Mouse (Mus musculus): Measurements from ENCODE around the gene Spsb2. TPM values are rescaled to one million over a fixed set of nuclear protein-coding genes. Genes with fewer than 3 reads are reported as not detected.
"Not testable (repeated sequence)": the region's sequence is repeated elsewhere in the genome, so short reads cannot be mapped to it uniquely, and the experiment has no call there.

Gene Spsb2
- polyA plus RNA-seq, 1 experiment from 2014 or later, result 7.4 TPM

GRCm38 (mm10) chr6:124805341-124806321, 2.8 kb upstream of the Spsb2 start:
- Histone ChIP-seq H3K4me3 (peak overlapping the region; percentile 50), H3K27ac (peak overlapping the region; percentile 88), H3K36me3 (replicated peaks) (peaks cover 11% of the 10 kb centered on the region), H3K27me3 (ENCODE audit: poor library complexity, severe bottlenecking) (no peaks in the 10 kb centered on the region), H3K4me1 (peaks cover 57% of the 10 kb centered on the region), H3K9me3 (peaks cover 3% of the 10 kb centered on the region; the same call in 1 of the 2 replicates)
- 2% methylated on average over 34 of the region's 34 CpGs for WGBS
- DNase-seq (ENCODE audit: extremely low spot score, low spot score), result peak; percentile 94

DNA sequence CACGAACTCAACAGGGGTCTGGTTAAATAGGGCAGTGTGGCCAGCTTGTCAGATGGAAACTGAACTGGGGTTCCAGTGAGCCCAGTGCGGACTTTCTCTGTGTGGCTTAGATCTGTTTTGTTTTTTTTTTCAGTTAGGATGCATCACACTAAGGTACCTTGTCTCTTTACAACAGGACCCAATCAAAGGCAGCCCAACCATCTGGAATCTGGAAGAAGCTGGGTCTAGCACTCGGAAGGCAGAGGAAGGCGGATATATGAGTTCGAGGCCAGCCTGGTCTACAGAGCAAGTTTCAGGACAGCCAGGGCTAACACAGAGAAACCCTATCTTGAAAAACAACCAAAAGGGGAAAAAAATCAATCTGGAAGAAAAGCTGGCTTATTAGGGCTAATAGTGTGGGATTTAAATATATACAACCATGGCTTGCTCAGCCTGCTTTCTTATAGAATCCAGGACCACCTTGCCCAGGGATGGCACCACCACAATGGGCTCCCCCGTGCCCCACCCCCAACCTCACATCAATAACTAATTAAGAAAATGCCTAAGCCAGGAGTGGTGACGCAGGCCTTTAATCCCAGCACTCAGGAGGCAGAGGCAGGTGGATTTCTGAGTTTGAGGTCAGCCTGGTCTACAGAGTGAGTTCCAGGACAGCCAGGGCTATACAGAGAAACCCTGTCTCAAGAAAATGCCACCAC, 1.9 kb upstream of the Spsb2 start:
- Histone ChIP-seq H3K9me3 (peaks cover 3% of the 10 kb centered on the region; the same call in 1 of the 2 replicates), H3K4me3 (peak overlapping the region; percentile 50), H3K27ac (peak overlapping the region; percentile 88), H3K27me3 (ENCODE audit: poor library complexity, severe bottlenecking) (no peaks in the 10 kb centered on the region), H3K4me1 (peaks cover 65% of the 10 kb centered on the region), H3K36me3 (replicated peaks) (peaks cover 20% of the 10 kb centered on the region)
- DNase-seq (ENCODE audit: extremely low spot score, low spot score), result no peak
- WGBS, result 74% methylated on average over 7 of the region's 7 CpGs

DNA sequence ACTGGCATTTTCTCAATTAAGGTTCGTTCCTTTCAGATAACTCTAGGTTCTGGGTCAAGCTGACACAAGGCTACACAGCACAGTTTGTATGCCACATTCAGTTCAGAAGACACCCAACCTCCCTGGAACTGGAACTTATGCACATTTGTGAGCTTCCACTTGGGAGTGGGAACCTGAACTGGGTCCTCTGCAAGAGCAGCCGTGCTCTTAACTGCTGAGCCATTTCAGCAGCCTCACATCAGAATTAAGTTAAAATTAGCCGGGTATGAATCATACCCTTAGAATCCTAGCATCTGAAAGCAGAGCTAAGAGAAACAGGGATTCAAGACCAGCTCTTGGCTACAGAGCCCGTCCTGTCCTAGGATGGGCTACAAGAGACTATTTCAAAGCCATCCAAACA, 1.1 kb upstream of the Spsb2 start:
- Histone ChIP-seq H3K36me3 (replicated peaks) (peaks cover 28% of the 10 kb centered on the region), H3K27me3 (ENCODE audit: poor library complexity, severe bottlenecking) (no peaks in the 10 kb centered on the region), H3K4me1 (peaks cover 72% of the 10 kb centered on the region), H3K4me3 (no peak overlapping the region), H3K9me3 (peaks cover 3% of the 10 kb centered on the region; the same call in 1 of the 2 replicates), H3K27ac (no peak overlapping the region)
- no peak for DNase-seq (ENCODE audit: extremely low spot score, low spot score)
- 93% methylated on average over 4 of the region's 4 CpGs for WGBS

DNA sequence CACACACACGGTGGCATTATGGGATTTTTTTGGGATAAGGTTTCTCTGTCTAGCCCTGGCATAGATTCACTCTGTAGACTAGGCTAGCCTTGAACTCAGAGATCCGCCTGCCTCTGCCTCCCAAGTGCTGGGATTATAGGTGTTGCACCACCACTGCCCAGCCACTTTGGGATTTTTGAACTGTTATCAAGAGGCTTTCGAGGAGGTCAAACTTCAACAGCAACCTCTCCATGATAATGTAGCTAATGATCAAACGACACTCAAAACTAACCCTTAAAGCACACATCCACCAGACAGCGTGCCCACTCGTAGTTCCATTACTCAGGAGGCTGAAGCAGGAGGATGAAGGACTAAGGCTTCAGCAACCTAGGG, 489 bp upstream of the Spsb2 start:
- Histone ChIP-seq H3K4me1 (peaks cover 75% of the 10 kb centered on the region), H3K9me3 (peaks cover 3% of the 10 kb centered on the region; the same call in 1 of the 2 replicates), H3K4me3 (peak overlapping the region; percentile 56), H3K27ac (peak overlapping the region; percentile 83), H3K36me3 (replicated peaks) (peaks cover 34% of the 10 kb centered on the region), H3K27me3 (ENCODE audit: poor library complexity, severe bottlenecking) (no peaks in the 10 kb centered on the region)
- DNase-seq (ENCODE audit: extremely low spot score, low spot score), result no peak
- 83% methylated on average over 6 of the region's 6 CpGs for WGBS

GRCm38 (mm10) chr6:124809052-124809774, 752 bp downstream of the Spsb2 start:
- Histone ChIP-seq H3K9me3 (no peaks in the 10 kb centered on the region), H3K27ac (peak overlapping the region; percentile 83), H3K36me3 (replicated peaks) (peaks cover 35% of the 10 kb centered on the region), H3K4me1 (peaks cover 83% of the 10 kb centered on the region), H3K27me3 (ENCODE audit: poor library complexity, severe bottlenecking) (no peaks in the 10 kb centered on the region), H3K4me3 (peak overlapping the region; percentile 56)
- peak; percentile 84 for DNase-seq (ENCODE audit: extremely low spot score, low spot score)
- WGBS, result under 1% methylated on average over 35 of the region's 35 CpGs

DNA sequence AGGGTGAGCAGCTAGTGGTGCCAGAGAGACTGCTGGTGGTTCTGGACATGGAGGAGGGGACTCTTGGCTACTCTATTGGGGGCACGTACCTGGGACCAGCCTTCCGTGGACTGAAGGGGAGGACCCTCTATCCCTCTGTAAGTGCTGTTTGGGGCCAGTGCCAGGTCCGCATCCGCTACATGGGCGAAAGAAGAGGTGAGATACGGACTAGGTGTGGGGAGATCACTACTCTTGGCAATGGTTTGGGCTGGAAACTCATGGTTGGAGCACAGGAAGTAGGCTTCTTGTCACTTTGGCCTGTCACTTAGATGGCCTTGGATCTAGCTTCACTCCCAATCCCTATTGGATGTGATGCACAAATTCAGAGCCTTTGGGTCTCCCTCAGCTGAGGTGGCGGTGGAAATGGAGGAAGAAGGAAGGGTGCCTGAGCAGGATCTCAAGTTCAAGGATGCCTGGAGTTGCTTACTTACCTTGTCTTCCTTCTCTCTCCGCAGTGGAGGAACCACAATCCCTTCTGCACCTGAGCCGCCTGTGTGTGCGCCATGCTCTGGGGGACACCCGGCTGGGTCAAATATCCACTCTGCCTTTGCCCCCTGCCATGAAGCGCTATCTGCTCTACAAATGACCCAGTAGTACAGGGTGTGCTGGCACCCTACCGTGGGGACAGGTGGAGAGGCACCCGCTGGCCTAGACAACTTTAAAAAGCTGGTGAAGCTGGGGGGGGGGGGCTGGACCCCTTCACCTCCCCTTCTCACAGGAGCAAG, 1.5 kb downstream of the Spsb2 start:
- WGBS, result 44% methylated on average over 14 of the region's 14 CpGs
- H3K4me1 ChIP-seq, result peaks cover 88% of the 10 kb centered on the region

DNA sequence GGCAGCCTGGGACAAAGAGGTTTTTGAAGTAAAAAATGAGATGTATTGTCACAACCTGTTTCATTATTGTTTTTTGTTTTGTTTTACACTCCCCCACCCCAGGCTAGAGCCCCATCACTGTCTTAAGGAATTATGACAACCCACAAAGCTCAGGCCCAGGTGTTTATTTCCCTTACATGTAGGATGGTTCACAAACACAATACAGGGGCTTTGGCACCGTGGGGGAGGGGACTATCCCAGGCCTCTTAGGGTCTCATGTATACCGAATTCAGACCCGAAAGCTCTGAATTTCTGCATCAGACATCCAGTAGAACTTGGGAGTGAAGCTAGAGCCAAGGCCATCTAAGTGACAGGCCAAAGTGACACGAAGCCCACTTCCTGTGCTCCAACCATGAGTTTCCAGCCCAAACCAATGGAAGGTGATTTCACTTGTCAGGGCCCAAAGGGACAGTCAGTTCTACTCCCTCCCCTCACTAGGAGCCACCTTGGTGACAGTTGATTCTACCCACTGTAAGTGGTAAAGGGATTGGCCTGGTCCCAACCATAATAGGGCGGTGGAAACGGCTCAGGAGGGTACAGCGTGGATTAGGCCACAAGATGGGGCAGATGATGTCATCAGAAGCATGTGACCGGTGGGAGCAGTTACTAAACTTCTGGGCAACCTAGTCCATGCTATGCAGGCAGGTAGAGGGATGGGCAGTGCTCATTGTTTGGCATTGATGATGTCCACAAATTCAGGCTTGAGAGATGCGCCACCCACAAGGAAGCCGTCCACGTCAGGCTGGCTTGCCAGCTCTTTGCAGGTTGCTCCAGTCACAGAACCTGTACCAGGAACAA, 2.3 kb downstream of the Spsb2 start:
- H3K27ac ChIP-seq; DNase-seq (ENCODE audit: extremely low spot score, low spot score); H3K27me3 ChIP-seq (ENCODE audit: poor library complexity, severe bottlenecking); H3K9me3 ChIP-seq: not testable (repeated sequence)
- H3K4me3 ChIP-seq, result peak overlapping the region; percentile 56; the same call in 1 of the 2 replicates
- 89% methylated on average over 11 of the region's 11 CpGs for whole genome bisulfite sequencing
- peaks cover 85% of the 10 kb centered on the region for H3K4me1 ChIP-seq
- peaks cover 50% of the 10 kb centered on the region for H3K36me3 ChIP-seq (replicated peaks)

More for the DNA sequence above, 1.5 kb downstream of the Spsb2 start:
- Histone ChIP-seq H3K4me3 (peak overlapping the region; percentile 56), H3K9me3 (no peaks in the 10 kb centered on the region), H3K36me3 (replicated peaks) (peaks cover 41% of the 10 kb centered on the region), H3K27ac (peak overlapping the region; percentile 83), H3K27me3 (ENCODE audit: poor library complexity, severe bottlenecking) (no peaks in the 10 kb centered on the region)
- no peak for DNase-seq (ENCODE audit: extremely low spot score, low spot score)

DNA sequence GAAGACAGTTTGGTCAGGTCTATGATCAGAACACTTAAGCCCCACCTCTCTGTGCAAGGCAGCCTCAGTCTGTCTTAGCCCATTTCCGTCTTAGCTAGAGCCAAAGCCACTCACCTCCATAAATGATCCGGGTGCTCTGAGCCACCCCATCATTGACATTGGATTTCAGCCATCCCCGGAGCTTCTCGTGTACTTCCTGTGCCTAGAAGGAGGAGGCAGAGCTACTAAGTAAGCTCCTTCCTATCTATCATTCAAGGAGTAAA, 2.9 kb downstream of the Spsb2 start:
- DNase-seq (ENCODE audit: extremely low spot score, low spot score), result no peak
- peak overlapping the region; percentile 91; the same call in 1 of the 2 replicates for H3K4me3 ChIP-seq
- WGBS, result 92% methylated on average over 4 of the region's 4 CpGs
- H3K27me3 ChIP-seq (ENCODE audit: poor library complexity, severe bottlenecking), result no peaks in the 10 kb centered on the region
- peaks cover 55% of the 10 kb centered on the region for H3K36me3 ChIP-seq (replicated peaks)
- H3K4me1 ChIP-seq, result peaks cover 80% of the 10 kb centered on the region
- no peaks in the 10 kb centered on the region for H3K9me3 ChIP-seq
- no peak overlapping the region for H3K27ac ChIP-seq

DNA sequence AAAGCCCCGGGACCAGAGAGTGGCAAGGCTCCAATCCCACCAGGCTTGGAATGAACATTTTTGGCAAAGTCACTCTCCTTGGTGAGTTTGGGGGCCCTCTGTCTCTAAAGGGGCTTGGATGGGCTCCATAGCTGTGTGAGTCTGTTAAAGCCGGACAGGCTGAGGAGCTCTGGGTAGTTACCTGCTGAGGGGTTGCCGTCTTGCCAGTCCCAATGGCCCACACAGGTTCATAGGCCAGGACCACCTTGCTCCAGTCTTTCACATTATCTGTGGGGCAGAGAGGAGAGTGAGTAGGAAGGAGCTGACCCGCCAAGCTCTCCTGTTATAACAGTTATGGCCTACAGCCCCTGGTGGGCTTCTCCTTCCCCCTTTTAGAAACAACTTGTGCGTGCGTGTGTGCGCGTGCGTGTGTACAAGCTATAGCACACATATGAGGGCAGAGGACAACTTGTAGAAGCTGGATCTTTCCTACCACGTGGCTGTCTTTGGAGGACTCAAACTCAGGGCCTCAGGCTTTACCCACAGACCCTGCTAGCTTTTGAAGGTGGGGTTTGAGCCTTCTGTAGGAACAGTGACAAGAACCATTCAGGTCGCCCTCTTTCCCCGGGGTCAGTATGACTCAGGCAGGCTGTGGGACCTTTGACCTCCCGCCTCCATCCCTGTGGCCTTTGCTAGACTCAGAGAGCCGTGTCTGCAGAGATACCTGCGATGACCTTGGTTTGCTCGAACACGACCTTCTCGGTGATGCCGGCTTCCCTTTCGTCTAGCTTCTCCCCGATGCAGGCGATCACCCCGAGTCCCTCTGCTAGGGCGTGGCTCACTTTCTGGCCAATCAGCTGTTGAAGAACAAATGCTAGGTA, 3.5 kb downstream of the Spsb2 start:
- Histone ChIP-seq H3K27me3 (ENCODE audit: poor library complexity, severe bottlenecking) (no peaks in the 10 kb centered on the region), H3K27ac (peak overlapping the region; percentile 99), H3K36me3 (replicated peaks) (peaks cover 61% of the 10 kb centered on the region), H3K4me3 (peak overlapping the region; percentile 91), H3K4me1 (peaks cover 75% of the 10 kb centered on the region), H3K9me3 (no peaks in the 10 kb centered on the region)
- DNase-seq (ENCODE audit: extremely low spot score, low spot score), result no peak
- 90% methylated on average over 24 of the region's 24 CpGs for WGBS

DNA sequence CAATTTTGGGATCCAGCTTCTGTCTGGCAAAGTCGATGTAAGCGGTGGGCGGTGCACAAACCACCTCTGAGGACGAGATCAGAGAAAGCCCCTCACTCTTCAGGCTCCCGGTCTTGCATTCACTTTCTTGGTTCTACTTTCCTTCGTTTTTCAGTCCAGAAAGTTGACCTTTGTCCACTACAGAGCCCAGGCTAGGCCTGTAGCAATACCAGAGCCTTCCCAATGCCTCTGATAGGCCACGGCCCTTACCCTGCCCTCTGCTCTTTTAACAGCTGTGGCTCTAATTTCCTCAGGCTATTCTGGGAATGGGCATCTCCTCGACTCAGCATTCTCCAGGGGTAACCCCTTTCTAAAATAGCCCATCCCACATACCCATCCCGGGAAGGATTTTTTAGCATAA, 4.4 kb downstream of the Spsb2 start:
- peak overlapping the region; percentile 91 for H3K4me3 ChIP-seq
- H3K4me1 ChIP-seq, result peaks cover 72% of the 10 kb centered on the region
- H3K9me3 ChIP-seq, result no peaks in the 10 kb centered on the region
- H3K36me3 ChIP-seq (replicated peaks), result peaks cover 70% of the 10 kb centered on the region
- peak overlapping the region; percentile 99 for H3K27ac ChIP-seq
- 25% methylated on average over 9 of the region's 9 CpGs for WGBS
- H3K27me3 ChIP-seq (ENCODE audit: poor library complexity, severe bottlenecking), result no peaks in the 10 kb centered on the region
- DNase-seq (ENCODE audit: extremely low spot score, low spot score), result no peak

DNA sequence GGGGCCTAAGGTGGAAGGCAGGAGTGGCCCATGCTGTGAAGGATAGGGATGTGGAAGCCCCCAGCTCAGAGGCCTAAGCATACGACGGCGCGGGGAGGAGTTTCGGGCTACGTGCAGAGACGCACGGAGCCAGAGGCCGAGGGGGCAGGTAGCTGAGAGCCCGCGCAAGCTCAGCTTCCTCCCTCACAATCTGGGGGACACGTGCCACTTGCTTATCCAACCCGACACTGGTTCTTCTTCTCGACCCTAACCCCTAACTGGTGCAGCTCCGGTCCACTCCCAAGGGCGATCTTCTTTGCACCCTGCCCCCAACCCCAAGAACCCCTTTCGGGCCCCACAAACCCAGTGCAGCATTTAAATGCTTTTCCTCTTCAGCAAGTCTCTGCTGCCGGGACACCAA, 5.0 kb downstream of the Spsb2 start:
- 0% methylated on average over 18 of the region's 18 CpGs for WGBS
- peaks cover 77% of the 10 kb centered on the region for H3K36me3 ChIP-seq (replicated peaks)

More for the DNA sequence above, 5.0 kb downstream of the Spsb2 start:
- Histone ChIP-seq H3K27me3 (ENCODE audit: poor library complexity, severe bottlenecking) (no peaks in the 10 kb centered on the region), H3K4me3 (peak overlapping the region; percentile 91), H3K27ac (peak overlapping the region; percentile 99), H3K4me1 (peaks cover 65% of the 10 kb centered on the region), H3K9me3 (no peaks in the 10 kb centered on the region)
- DNase-seq (ENCODE audit: extremely low spot score, low spot score), result peak; percentile 71
